Mouse (Mus musculus): ENCODE measurements around the gene Parp11. TPM values are rescaled to one million over a fixed set of nuclear protein-coding genes. Genes with fewer than 3 reads are reported as not detected.

The Parp11 gene
- polyA plus RNA-seq, 1 experiment from 2014 or later: 19.1 TPM

- Histone ChIP-seq H3K9me3 (no peaks in the 10 kb centered on the region), H3K36me3 (no peaks in the 10 kb centered on the region), H3K4me3 (no peak overlapping the region), H3K27me3 (ENCODE audit: insufficient read depth, poor library complexity, severe bottlenecking) (peaks cover 32% of the 10 kb centered on the region), H3K4me1 (no peaks in the 10 kb centered on the region), H3K27ac (no peak overlapping the region)
- 34% methylated on average over 18 of the region's 18 CpGs for WGBS
- peak; percentile 79 for DNase-seq (ENCODE audit: low spot score)
Measured at GRCm38 (mm10) chr6:127541617-127542374, 95.2 kb downstream of the Parp11 start.

Other genes starting within 250 kb of the Parp11 start
- gene Cracr2a, start 114.5 kb downstream of the Parp11 start, polyA plus RNA-seq (2016; fragmentation: Nextera tagmentation; extraction: Ambion mirVana): 1.6 and 1.7 TPM in 2 replicates

Data from heart, embryonic 10.5 days (tissue).